Mouse (Mus musculus) c-Kit-positive CD71-negative TER-119-negative erythroid progenitor cells, embryonic 14.5 days (primary cell): ENCODE results near the gene Olfr287.

Experiments used
- DNase-seq: peaks from one replicate; pipeline ENCODE4 v3.0.0-alpha.2; 2013; ENCODE audit warnings: low read depth

Gene Olfr287

GRCm38 (mm10) chr15:98220877-98221276 lies at the start of gene Olfr287, which contains the start of gene Gm44579:
TSS of gene Olfr287 (minus strand) at chr15:98221056.
TSS of gene Gm44579 (minus strand) at chr15:98220977.
- no peak for DNase-seq

- no peak for DNase-seq
These were observed 36.9 kb upstream of the Olfr287 start for GRCm38 (mm10) chr15:98257776-98258175.

- DNase-seq, result no peak
These were observed 36.3 kb upstream of the Olfr287 start, which contains the start of gene H1fnt for GRCm38 (mm10) chr15:98257193-98257592. TSS of gene H1fnt (minus strand) at chr15:98257293.

GRCm38 (mm10) chr15:98256271-98256670 lies 35.4 kb upstream of the Olfr287 start:
- no peak for DNase-seq

- no peak for DNase-seq
These were observed 14.6 kb upstream of the Olfr287 start for GRCm38 (mm10) chr15:98235442-98235841.

- DNase-seq, result no peak
These were observed 13.5 kb upstream of the Olfr287 start, which contains the start of gene Olfr286 for GRCm38 (mm10) chr15:98234350-98234749. TSS of gene Olfr286 (minus strand) at chr15:98234450.

- no peak for DNase-seq
These were observed 5.2 kb upstream of the Olfr287 start for GRCm38 (mm10) chr15:98226096-98226495.

GRCm38 (mm10) chr15:98225610-98226009 lies 4.8 kb upstream of the Olfr287 start:
- DNase-seq, result no peak

- DNase-seq, result no peak
These were observed 1.5 kb upstream of the Olfr287 start for GRCm38 (mm10) chr15:98222377-98222776.

- DNase-seq, result no peak
These were observed 6.7 kb downstream of the Olfr287 start for GRCm38 (mm10) chr15:98214130-98214529.

GRCm38 (mm10) chr15:98213336-98213870 lies 7.5 kb downstream of the Olfr287 start:
- no peak for DNase-seq

GRCm38 (mm10) chr15:98209676-98210075 lies 11.2 kb downstream of the Olfr287 start:
- no peak for DNase-seq

GRCm38 (mm10) chr15:98195442-98195841 lies 25.4 kb downstream of the Olfr287 start, which contains the start of gene Olfr288:
TSS of gene Olfr288 (minus strand) at chr15:98195542.
- DNase-seq, result no peak

GRCm38 (mm10) chr15:98184456-98184855 lies 36.4 kb downstream of the Olfr287 start:
- no peak for DNase-seq

GRCm38 (mm10) chr15:98181856-98182570 lies 38.8 kb downstream of the Olfr287 start:
- DNase-seq, result no peak

GRCm38 (mm10) chr15:98181132-98181711 lies 39.6 kb downstream of the Olfr287 start:
- DNase-seq, result peak; percentile 78

GRCm38 (mm10) chr15:98180567-98181131 lies 40.2 kb downstream of the Olfr287 start:
- no peak for DNase-seq

GRCm38 (mm10) chr15:98177320-98177719 lies 43.5 kb downstream of the Olfr287 start:
- no peak for DNase-seq

- peak; percentile 44 for DNase-seq
These were observed 47.0 kb downstream of the Olfr287 start for GRCm38 (mm10) chr15:98173821-98174220.

GRCm38 (mm10) chr15:98172113-98172512 lies 48.7 kb downstream of the Olfr287 start:
- DNase-seq, result no peak

GRCm38 (mm10) chr15:98170917-98171316 lies 49.9 kb downstream of the Olfr287 start:
- no peak for DNase-seq

- DNase-seq, result no peak
These were observed 50.5 kb downstream of the Olfr287 start for GRCm38 (mm10) chr15:98170365-98170764.

GRCm38 (mm10) chr15:98168622-98169004 lies 52.2 kb downstream of the Olfr287 start:
- DNase-seq, result no peak
